Mouse (Mus musculus) G1E (cell line): ENCODE measurements around the gene Gm14226. TPM values are rescaled to one million over a fixed set of nuclear protein-coding genes. Genes with fewer than 3 reads are reported as not detected.
"Not testable (repeated sequence)": the region's sequence is repeated elsewhere in the genome, so short reads cannot be mapped to it uniquely, and the experiment has no call there.

ENCODE experiments used
- ATAC-seq: 2 replicates; pipeline ENCODE4 v1.8.0; 2016; ENCODE audit warnings: mild to moderate bottlenecking; ENCODE audit not compliant: insufficient number of reproducible peaks, poor library complexity, low FRiP score, severe bottlenecking; ENCODE audit errors: extremely low read depth
- DNase-seq: peaks from one replicate; pipeline ENCODE4 v3.0.0; 2012; ENCODE audit warnings: low spot score
- H3K27me3 ChIP-seq: 2 replicates; pipeline ENCODE4 v1.6.1; 2012; ENCODE audit warnings: mild to moderate bottlenecking, low read length, inconsistent platforms; ENCODE audit not compliant: insufficient read depth
- H3K36me3 ChIP-seq: replicated peaks from 2 replicates; pipeline ENCODE3; 2012; ENCODE audit warnings: mild to moderate bottlenecking, inconsistent platforms
- H3K4me1 ChIP-seq: 2 replicates; pipeline ENCODE4 v1.6.1; 2012; ENCODE audit warnings: low read depth, low read length, inconsistent platforms, mixed read lengths; ENCODE audit not compliant: insufficient read depth
- H3K4me3 ChIP-seq: 2 replicates; pipeline ENCODE4 v1.5.1; 2012; ENCODE audit warnings: low read depth, mild to moderate bottlenecking, inconsistent platforms, low read length, moderate library complexity, mixed read lengths
- H3K9me3 ChIP-seq: replicated peaks from 2 replicates; pipeline ENCODE4 v1.6.1; 2012; ENCODE audit warnings: inconsistent platforms
- CTCF ChIP-seq: IDR thresholded peaks from 2 replicates; pipeline ENCODE4 v1.5.1; 2012; ENCODE audit warnings: low read depth, low read length, inconsistent platforms, mixed read lengths
- GATA1 ChIP-seq: IDR thresholded peaks from 2 replicates; pipeline ENCODE4 v1.6.1; 2012; ENCODE audit warnings: borderline replicate concordance, low read length, inconsistent platforms, mixed read lengths
- GATA2 ChIP-seq: IDR thresholded peaks from 2 replicates; pipeline ENCODE4 v1.6.1; 2012; ENCODE audit warnings: low read depth, low read length, inconsistent platforms, borderline replicate concordance
- POLR2AphosphoS5 ChIP-seq: IDR thresholded peaks from 2 replicates; pipeline ENCODE4 v1.6.1; 2012; ENCODE audit warnings: low read depth, low read length, inconsistent platforms; ENCODE audit not compliant: insufficient replicate concordance
- TAL1 ChIP-seq: conservative IDR thresholded peaks from 2 replicates; pipeline ENCODE4 v1.6.1; 2012; ENCODE audit warnings: low read depth, low read length, inconsistent platforms, mixed read lengths
- polyA plus RNA-seq: library from polyadenylated mRNA; stranded (reverse); fragments of >175 nt; gene quantifications from 2 replicates; pipeline ENCODE4 v1.2.3, GENCODE M21; 2012
- total RNA-seq, 2 experiments: library from RNA; stranded (forward) in 1 of 2; stranded (reverse) in 1 of 2; fragments of 200-1000 nt in 1 of 2; fragments of >200 nt in 1 of 2; fragmentation: Nextera tagmentation in 1 of 2; gene quantifications; 2 replicates each; pipeline ENCODE4 v1.2.3; 2014 to 2017

The Gm14226 gene
- not detected in 2 replicates for total RNA-seq (2014; fragmentation: Nextera tagmentation)
- total RNA-seq (2017) = 0.06 and 0.11 TPM in 2 replicates
- polyA plus RNA-seq = not detected in 2 replicates

GRCm38 (mm10) chr2:155018251-155018755 lies at the start of gene Gm14226:
TSS of gene Gm14226 (plus strand) at chr2:155018266.
- not testable (repeated sequence) for H3K27me3 ChIP-seq, ATAC-seq, H3K4me1 ChIP-seq, H3K4me3 ChIP-seq, H3K9me3 ChIP-seq, DNase-seq, H3K36me3 ChIP-seq

GRCm38 (mm10) chr2:154969740-154970397 lies 48.2 kb upstream of the Gm14226 start:
- H3K4me1 ChIP-seq, H3K4me3 ChIP-seq, H3K36me3 ChIP-seq, DNase-seq, H3K9me3 ChIP-seq, ATAC-seq: not testable (repeated sequence)
- H3K27me3 ChIP-seq = peaks cover 11% of the 10 kb centered on the region; the same call in 1 of the 2 replicates

DNA sequence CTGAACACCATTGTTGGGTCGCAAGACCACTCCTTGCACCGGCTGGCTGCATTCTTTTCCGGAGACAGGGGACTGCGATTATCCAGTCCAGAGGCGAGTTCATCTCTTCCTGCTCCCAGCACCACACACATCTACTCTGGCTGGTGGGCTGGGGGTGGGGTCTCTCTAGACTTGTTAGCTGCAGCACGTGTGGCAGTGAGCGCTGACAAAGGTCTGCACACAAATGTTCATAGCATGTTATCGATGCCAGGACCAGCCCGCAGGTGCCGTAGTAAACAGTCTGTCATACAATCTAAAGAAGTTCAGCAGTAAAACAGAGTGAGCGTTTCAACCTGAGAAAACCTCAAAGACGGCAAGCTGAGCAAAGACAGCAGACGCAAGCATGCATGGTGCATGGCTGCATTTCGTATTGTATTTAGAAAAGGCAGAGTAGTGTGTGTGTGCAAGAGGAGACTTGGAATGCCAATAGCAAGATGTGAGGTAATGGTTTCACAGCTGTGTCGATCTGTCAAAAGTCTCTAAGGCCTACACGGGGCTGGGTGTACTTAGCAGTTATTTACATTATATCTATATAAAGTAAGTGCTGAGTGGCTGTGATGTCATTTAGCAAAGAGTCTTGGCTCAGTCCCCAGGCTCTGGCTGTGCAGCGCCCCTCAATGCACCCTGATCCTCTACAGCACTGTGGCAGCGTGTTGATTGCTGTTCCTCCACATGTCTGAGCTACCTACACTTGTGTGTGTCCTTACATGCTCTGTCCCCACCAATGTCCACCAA lies 46.0 kb upstream of the Gm14226 start:
- H3K36me3 ChIP-seq = no peaks in the 10 kb centered on the region
- no peaks in the 10 kb centered on the region for H3K9me3 ChIP-seq
- DNase-seq (no peak), ATAC-seq (no peak)
- no peak overlapping the region for H3K4me3 ChIP-seq
- H3K4me1 ChIP-seq = no peaks in the 10 kb centered on the region
- peaks cover 5% of the 10 kb centered on the region; the same call in 1 of the 2 replicates for H3K27me3 ChIP-seq
- TF ChIP-seq GATA2 = no peak
- no peak for TF ChIP-seq GATA1
- no peak for TF ChIP-seq CTCF
- no peak for TF ChIP-seq POLR2AphosphoS5

- TF ChIP-seq GATA2 (no peak), TAL1 (no peak), POLR2AphosphoS5 (no peak), CTCF (no peak), GATA1 (no peak)
- Histone ChIP-seq H3K4me3 (no peak overlapping the region), H3K36me3 (no peaks in the 10 kb centered on the region), H3K27me3 (peaks cover 5% of the 10 kb centered on the region; the same call in 1 of the 2 replicates), H3K4me1 (no peaks in the 10 kb centered on the region), H3K9me3 (no peaks in the 10 kb centered on the region)
- DNase-seq (no peak), ATAC-seq (no peak)
These were observed 45.1 kb upstream of the Gm14226 start for GRCm38 (mm10) chr2:154972981-154973380.

DNA sequence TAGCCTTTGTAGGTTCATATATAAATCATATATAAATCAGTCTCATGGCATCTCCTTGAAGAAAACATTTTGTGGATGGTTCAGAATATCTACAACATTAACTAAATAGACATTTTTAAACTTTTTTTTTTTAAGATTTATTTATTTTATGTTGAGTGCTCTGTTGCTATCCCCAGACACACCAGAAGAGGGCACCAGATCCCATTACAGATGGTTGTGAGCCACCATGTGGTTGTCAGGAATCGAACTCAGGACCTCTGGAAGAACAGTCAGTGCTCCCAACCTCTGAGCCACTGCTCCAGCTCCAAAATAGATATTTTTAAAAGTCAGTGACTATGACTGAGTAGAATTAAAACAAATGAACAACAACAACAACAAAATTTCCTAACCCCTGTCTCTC lies 31.5 kb upstream of the Gm14226 start:
- no peaks in the 10 kb centered on the region for H3K36me3 ChIP-seq
- H3K4me3 ChIP-seq = no peak overlapping the region
- no peak for ATAC-seq
- DNase-seq = no peak
- no peaks in the 10 kb centered on the region for H3K4me1 ChIP-seq
- H3K27me3 ChIP-seq = peaks cover 3% of the 10 kb centered on the region; the same call in 1 of the 2 replicates
- TF ChIP-seq TAL1 (no peak), GATA1 (no peak), POLR2AphosphoS5 (no peak), CTCF (no peak), GATA2 (no peak)
- H3K9me3 ChIP-seq = no peaks in the 10 kb centered on the region

DNA sequence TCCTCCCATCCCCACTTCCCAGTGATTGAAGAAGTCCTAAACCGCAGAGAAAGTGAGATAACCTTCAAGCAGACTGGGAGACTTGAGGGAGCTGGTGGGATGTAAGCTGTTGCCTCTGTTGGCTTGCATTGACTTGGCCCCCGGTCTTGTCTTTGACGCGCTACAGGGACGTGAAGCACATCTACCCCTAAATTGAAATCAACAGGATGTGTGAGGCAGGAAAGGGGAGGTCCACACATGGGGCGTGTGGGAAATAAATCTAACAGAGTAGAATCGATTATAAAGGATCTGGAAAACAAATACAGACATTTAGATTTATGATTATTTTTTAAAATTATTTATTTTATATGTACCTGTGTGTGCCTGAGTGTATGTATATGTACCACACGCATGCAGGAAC lies 26.7 kb upstream of the Gm14226 start:
- Histone ChIP-seq H3K4me1 (no peaks in the 10 kb centered on the region), H3K9me3 (no peaks in the 10 kb centered on the region), H3K27me3 (peaks cover 5% of the 10 kb centered on the region; the same call in 1 of the 2 replicates), H3K4me3 (no peak overlapping the region), H3K36me3 (no peaks in the 10 kb centered on the region)
- TF ChIP-seq TAL1 = no peak
- no peak for TF ChIP-seq GATA2
- no peak for TF ChIP-seq POLR2AphosphoS5
- DNase-seq (no peak), ATAC-seq (no peak)
